Comparison of ENCODE assay signal across 8 mouse cellular contexts in genomic region chr8:57353346-57354305, GRCm38 (mm10). TPM values are rescaled to one million over a fixed set of nuclear protein-coding genes. Genes with fewer than 3 reads are reported as not detected.
A peak's percentile ranks its signal among the peaks of the same experiment; 100 is the strongest.
DNase-seq lines count a peak whose midpoint lies in the region; ATAC-seq and TF ChIP-seq lines count a peak whose summit lies in the region.

No protein-coding gene starts in this region.

- peak overlapping the region; percentile 65 for H3K9ac ChIP-seq in heart, embryonic 12.5 days
- peak overlapping the region; percentile 18; the same call in 1 of the 2 replicates for H3K9ac ChIP-seq in kidney, postnatal 0 days (ENCODE audit: low read depth, low read length)

- peaks cover 34% of the 10 kb centered on the region for H3K4me1 ChIP-seq in heart, embryonic 12.5 days (replicated peaks)
- no peaks in the 10 kb centered on the region for H3K4me1 ChIP-seq in kidney, postnatal 0 days (replicated peaks; ENCODE audit: insufficient read depth, low read length)
- H3K4me1 ChIP-seq in midbrain, embryonic 10.5 days = peaks cover 8% of the 10 kb centered on the region

- DNase-seq in left cerebral cortex, postnatal 10 days (ENCODE audit: extremely low spot score in 1 of 2, low spot score in 2 of 2) = peak; percentile 18 to 45
- no peak for DNase-seq in left cerebral cortex, postnatal 36 days (ENCODE audit: low spot score in 2 of 2)
- peak; percentile 31 for DNase-seq in brain, adult 2 months (ENCODE audit: low read depth, low spot score)
- peak; percentile 88 for DNase-seq in kidney, postnatal 0 days (ENCODE audit: low spot score)
- DNase-seq in midbrain, embryonic 10.5 days (ENCODE audit: low spot score) = peak; percentile 82
- DNase-seq in layer of hippocampus, postnatal 14 days (ENCODE audit: low spot score in 2 of 2) = no peak
- DNase-seq in layer of hippocampus, postnatal 36 days = no peak

- peak; percentile 88 for ATAC-seq in heart, embryonic 12.5 days (ENCODE audit: insufficient number of reproducible peaks, low FRiP score)
- ATAC-seq in kidney, postnatal 0 days (replicated peaks; ENCODE audit: low FRiP score, low read depth) = peak; percentile 82

- WGBS in heart, embryonic 12.5 days = 2% methylated on average over 37 of the region's 37 CpGs
- WGBS in kidney, postnatal 0 days = 2% methylated on average over 37 of the region's 37 CpGs
- WGBS in midbrain, embryonic 10.5 days = 1% methylated on average over 37 of the region's 37 CpGs

- peak overlapping the region; percentile 73 for H3K4me2 ChIP-seq in heart, embryonic 12.5 days
- peak overlapping the region; percentile 66 for H3K4me2 ChIP-seq in kidney, postnatal 0 days (ENCODE audit: low read length)

- peak overlapping the region; percentile 53 for H3K4me3 ChIP-seq in heart, embryonic 12.5 days
- H3K4me3 ChIP-seq in kidney, postnatal 0 days (replicated peaks; ENCODE audit: low read depth, low read length) = peak overlapping the region; percentile 34
- peak overlapping the region; percentile 59 for H3K4me3 ChIP-seq in midbrain, embryonic 10.5 days

- H3K27ac ChIP-seq in heart, embryonic 12.5 days (ENCODE audit: poor library complexity, severe bottlenecking) = peak overlapping the region; percentile 74
- no peak overlapping the region for H3K27ac ChIP-seq in kidney, postnatal 0 days
- peak overlapping the region; percentile 73 for H3K27ac ChIP-seq in midbrain, embryonic 10.5 days (replicated peaks)

- peak; percentile 79 for TF ChIP-seq CTCF in kidney, postnatal 0 days (IDR thresholded peaks at IDR 0.05; ENCODE audit: low read depth)

- no peaks in the 10 kb centered on the region for H3K27me3 ChIP-seq in heart, embryonic 12.5 days (replicated peaks)
- H3K27me3 ChIP-seq in kidney, postnatal 0 days (ENCODE audit: insufficient read depth, low read length) = peaks cover 66% of the 10 kb centered on the region
- H3K27me3 ChIP-seq in midbrain, embryonic 10.5 days (ENCODE audit: low read depth, poor library complexity, severe bottlenecking) = peaks cover 79% of the 10 kb centered on the region

- H3K36me3 ChIP-seq in heart, embryonic 12.5 days = no peaks in the 10 kb centered on the region
- no peaks in the 10 kb centered on the region for H3K36me3 ChIP-seq in kidney, postnatal 0 days (ENCODE audit: insufficient read depth, low read length)
- no peaks in the 10 kb centered on the region for H3K36me3 ChIP-seq in midbrain, embryonic 10.5 days

- intact Hi-C loops in left cerebral cortex, postnatal 10 days (cut with DNase I) = loop anchor here (10.0 kb wide), 1 partner anchor 181 kb away; no protein-coding TSS in a partner anchor
- intact Hi-C loops in left cerebral cortex, postnatal 36 days (cut with DNase I) = loop anchor here (5.0 kb wide), 1 partner anchor 59 kb away; no protein-coding TSS in a partner anchor

- no peaks in the 10 kb centered on the region for H3K9me3 ChIP-seq in heart, embryonic 12.5 days (replicated peaks)
- H3K9me3 ChIP-seq in kidney, postnatal 0 days (replicated peaks; ENCODE audit: low read length) = no peaks in the 10 kb centered on the region
- H3K9me3 ChIP-seq in midbrain, embryonic 10.5 days (replicated peaks) = no peaks in the 10 kb centered on the region

RNA-seq across cellular contexts. Expression of gene Hand2, which starts 32.8 kb away (rescaled TPM):
- not detected for total RNA-seq in left cerebral cortex, postnatal 10 days (2021)
- not detected for total RNA-seq in left cerebral cortex, postnatal 36 days (2021)
- 18.0 and 19.4 TPM in 2 replicates for polyA plus RNA-seq in heart, embryonic 12.5 days (2016; fragmentation: Nextera tagmentation; extraction: Ambion mirVana)
- not detected in 2 replicates for polyA plus RNA-seq in kidney, postnatal 0 days (2015; fragmentation: Nextera tagmentation; extraction: Ambion mirVana)
- not detected in 2 replicates for polyA plus RNA-seq in midbrain, embryonic 10.5 days (2016; fragmentation: Nextera tagmentation; extraction: Ambion mirVana)
- total RNA-seq in layer of hippocampus, postnatal 14 days (2021) = not detected
- not detected for total RNA-seq in layer of hippocampus, postnatal 36 days (2021)

Comparison
In these comparisons a context has a peak if more than half of its experiments do, and no peak if none do; other contexts are left out.
1. DNase-seq: peak in left cerebral cortex, postnatal 10 days (2 of 2), brain, adult 2 months (single experiment), kidney, postnatal 0 days (single experiment) and midbrain, embryonic 10.5 days (single experiment); none in left cerebral cortex, postnatal 36 days (0 of 2), layer of hippocampus, postnatal 14 days (0 of 2) and layer of hippocampus, postnatal 36 days (0 of 2).
2. Peak in every context shown above with its lines, with median percentiles within 50 percentile points of each other: H3K4me3 ChIP-seq.